Mouse (Mus musculus) natural killer cell, adult 2 months (primary cell): ENCODE measurements around the gene Zfp747.

ENCODE experiments used
- DNase-seq, 2 experiments: peaks; one replicate each; pipeline ENCODE4 v3.0.0; 2022; ENCODE audit warnings: low spot score in 2 of 2

Gene Zfp747

DNA sequence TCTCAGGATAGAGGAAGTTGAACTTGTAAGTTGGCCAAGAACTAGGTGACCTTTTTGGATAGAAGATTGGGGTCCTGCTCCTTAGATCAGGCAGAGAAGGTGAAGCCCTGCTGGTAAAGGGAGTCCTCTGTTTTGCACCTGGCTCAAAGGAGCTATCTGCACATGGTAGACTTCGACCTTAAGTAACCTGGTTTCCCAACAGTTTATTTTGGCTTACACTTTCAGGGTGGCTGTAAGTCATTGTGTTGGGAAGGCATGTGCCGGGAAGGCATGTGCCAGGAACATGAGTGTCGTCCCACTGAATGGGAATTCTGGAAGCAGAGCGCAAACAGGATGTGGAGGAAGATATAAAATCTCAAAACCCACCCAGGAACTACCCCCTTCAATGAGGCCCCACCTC is 40.2 kb downstream of the Zfp747 start:
- DNase-seq: no peak

GRCm38 (mm10) chr7:127333240-127333639 is 42.6 kb downstream of the Zfp747 start:
- no peak for DNase-seq

- DNase-seq: no peak
Observed at GRCm38 (mm10) chr7:127326685-127327084, 49.2 kb downstream of the Zfp747 start.

GRCm38 (mm10) chr7:127325550-127325949 is 50.3 kb downstream of the Zfp747 start:
- no peak for DNase-seq

DNA sequence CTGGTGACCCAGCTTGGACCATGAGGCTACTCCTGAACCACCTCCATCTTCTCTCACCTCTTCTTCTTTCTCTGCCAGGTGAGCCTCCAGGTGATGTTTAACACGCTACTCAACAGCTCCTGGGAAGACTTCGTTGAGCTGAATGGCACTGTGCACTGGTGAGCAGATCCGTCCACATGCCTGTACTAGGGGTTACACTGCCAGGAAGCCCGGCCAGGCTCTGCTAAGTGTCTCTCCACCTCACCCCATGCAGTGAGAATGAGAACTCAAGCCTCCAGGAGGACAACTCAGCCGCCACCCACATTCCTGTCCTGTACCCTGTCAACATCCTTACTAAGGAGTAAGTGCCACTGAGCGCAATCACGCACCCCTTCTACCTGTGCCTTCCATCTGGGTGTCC is 50.9 kb downstream of the Zfp747 start:
- no peak for DNase-seq
